Mouse (Mus musculus) gastrocnemius, adult 18-20 months (tissue): ENCODE measurements around the gene Dlx1. TPM values are rescaled to one million over a fixed set of nuclear protein-coding genes. Genes with fewer than 3 reads are reported as not detected.
A peak's percentile ranks its signal among the peaks of the same experiment; 100 is the strongest.

Source experiments
- DNase-seq: peaks from one replicate; pipeline ENCODE4 v3.0.0; 2021; ENCODE audit warnings: low spot score
- long read RNA-seq, 2 experiments: library from polyadenylated mRNA; stranded (forward); transcript quantifications; one replicate each; pipeline ENCODE4 v2.0.0; 2021
- total RNA-seq, 2 experiments: library from RNA; stranded (reverse); gene quantifications; 2 replicates each; pipeline ENCODE4 v1.2.3; 2021

The Dlx1 gene
- not detected for total RNA-seq
- long read RNA-seq, experiment 1: 0 reads
- long read RNA-seq, experiment 2: 0 reads

DNA sequence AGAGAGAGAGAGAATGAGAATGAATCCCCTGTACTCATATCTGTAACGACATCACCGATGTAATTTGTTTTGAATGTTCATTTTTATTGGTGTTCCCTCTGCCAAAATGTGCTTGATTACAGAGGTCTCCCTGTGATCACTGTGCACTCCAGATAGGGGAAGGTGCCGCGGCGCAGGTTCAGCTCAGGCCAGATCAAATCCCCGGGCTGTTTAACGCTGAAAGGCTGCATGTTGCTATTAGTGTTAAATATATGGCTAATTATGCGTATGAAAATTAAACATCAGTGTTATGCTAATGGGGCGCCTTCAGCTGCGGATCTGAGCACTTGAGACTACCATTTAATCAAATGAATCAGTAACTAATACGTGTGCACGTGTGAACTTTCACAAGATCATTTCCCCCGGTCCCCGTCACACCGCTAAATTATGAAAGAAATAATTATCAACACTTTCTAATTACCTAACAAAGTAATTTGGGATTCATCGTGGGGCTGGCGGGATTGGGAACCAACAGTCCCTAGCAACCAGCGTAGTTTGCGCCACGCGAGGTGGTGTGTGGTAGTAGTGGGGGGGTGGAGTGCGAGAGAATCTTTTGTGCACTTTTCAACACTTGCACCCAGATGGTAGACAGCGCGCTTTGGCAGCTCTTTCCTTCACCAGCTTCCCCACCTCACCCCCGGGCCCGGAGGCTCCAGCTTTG lies at the start of gene Dlx1:
Gene Dlx1 (plus strand): TSS at position 100 of the 700 bp plus-strand sequence.
- DNase-seq: no peak

DNA sequence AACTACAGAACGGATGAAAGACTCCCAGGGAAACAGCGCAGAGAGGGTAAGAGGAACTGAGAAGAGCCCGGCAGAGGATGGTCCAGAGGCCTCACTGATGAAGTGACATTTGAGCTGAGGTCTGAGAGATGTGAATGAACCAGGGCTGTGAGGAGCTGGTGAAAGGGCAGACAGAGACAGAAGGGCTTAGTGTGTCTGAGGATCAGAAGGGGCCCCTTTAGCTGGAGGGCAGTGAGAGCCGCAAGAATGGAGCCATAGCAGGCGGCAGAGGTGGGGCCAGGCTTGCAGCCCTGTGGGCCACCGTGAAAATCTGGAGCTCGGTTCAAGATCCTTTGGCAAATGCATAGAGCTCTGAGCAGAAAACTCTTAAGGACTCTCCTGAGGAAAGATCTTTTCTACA lies 48.0 kb upstream of the Dlx1 start:
- no peak for DNase-seq

DNA sequence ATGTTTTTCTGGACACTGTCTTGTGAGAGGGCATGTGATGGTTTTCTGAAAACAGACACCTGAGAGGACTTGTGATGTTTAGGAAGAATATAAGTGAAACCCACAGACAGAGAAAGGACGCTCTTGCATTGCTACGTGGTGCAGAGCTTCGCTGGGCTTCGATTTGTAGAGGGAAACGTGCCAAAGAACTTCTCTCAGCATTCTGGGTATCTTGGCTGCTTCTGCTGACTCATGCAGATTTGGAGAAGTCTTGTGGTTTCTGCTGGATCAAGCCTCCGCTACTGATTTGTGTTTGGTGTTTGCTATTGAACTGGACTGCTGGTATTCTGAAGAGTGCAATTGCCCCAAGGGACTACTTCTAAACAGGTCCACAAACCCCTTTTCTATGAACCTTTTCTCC lies 46.1 kb upstream of the Dlx1 start:
- no peak for DNase-seq

DNA sequence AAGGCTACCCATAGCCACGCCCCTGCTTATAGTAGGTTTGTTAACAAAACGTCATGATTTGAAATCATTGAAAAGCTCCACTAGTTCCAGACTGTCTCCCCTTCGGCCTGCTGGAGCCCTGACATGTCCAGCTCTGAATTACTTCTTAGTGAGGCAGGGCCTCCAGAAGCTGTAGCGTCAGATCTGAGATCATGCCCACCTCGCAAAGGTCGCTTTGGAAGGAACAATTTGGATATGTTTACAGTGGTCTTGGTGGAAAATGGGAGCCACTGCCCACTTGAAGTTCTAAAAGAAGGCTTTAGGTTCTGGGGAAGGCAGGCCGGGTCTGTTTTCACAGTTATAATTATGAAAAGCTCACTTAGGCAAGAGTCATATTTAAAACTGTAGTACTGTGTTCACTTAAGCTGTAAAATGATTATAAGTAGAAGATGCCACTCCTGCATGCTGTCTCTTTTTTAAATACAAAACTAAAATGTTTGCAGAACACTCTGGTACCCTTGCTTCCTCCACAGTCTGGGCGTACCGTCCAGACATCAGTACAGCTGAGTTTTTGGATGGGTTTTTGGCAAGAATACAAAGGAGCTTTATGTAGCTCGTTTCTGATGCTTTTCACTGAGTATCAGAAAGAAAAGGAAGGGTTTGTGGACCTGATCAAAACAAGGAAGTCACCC lies 44.7 kb upstream of the Dlx1 start:
- no peak for DNase-seq

DNA sequence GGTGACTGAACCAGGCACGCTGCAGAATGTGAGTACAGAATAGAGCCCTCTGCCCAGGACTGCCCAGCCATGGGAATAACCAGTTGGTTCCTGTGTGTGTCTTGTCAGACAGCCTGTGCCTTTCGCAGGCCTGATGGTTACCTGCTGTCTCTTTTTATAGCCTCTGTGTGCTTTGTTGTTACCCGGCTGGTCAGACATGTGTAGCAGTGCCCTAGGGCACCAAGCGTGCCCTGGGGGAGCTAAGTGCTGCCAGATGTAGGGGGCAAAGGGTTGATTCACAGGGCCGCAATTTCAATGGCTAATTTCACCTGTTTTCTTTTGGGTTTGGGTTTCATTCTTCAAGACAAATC lies 44.2 kb upstream of the Dlx1 start:
- DNase-seq: no peak

DNA sequence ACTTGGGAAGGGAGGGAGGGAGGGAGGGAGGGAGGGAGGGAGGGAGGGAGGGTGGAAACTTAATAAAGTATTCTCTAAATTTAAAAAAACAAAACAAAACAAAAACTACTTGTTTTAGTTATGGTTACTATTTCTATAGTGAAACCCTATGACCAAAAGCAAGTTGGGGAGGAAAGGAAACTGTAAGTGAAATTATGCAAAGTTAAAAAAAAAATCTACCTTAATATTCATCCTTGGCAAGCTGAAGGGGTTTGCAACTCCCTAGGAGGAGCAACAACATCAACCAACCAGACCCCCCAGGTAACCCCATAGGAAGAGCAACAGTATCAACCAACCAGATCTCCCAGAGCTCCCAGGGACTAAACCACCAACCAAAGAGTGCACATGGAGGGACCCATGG lies 36.6 kb upstream of the Dlx1 start:
- no peak for DNase-seq

DNA sequence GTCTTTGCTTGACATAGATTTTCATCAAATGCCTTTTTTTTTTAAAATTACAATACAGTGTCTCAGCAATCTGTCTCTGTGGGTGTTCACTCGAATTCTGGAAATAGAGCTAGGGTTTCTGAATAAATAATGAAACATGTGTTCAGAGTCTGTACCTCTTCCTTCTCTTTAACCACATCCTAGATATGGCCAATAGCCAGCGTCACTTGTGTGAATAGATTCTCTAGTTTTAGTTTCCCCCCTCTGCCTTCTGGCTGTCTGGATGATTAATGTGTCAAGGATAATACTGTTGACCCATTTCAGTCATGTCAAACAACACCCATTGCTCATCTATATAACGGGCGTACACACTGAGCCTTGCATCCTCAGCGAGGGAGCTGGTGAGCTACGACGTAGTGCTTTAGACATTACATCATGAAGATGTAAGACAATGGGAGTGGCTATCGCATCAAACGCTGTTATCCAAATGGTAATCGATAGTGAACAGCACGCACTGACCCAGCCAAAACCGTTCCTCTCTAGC lies 34.7 kb upstream of the Dlx1 start:
- DNase-seq: no peak

DNA sequence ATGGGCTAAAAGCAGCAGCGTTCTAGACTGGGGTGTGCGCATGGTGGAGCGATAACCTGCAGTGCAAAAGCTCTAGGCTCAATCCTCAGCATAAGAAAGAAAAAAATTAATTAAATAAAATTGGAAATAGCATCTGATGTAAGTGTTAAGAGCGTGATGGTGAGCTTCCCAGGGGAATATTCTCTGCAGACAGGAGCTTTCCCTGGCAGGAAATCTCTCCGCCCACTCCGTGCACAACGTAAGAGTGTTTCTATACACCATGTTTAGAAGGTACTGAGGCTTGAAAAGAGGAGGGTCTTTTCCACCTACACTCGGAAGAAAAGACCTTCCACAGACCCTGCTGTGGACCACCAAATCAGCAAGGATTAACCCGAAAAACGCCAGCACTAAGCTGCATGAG lies 33.4 kb upstream of the Dlx1 start:
- DNase-seq: no peak

DNA sequence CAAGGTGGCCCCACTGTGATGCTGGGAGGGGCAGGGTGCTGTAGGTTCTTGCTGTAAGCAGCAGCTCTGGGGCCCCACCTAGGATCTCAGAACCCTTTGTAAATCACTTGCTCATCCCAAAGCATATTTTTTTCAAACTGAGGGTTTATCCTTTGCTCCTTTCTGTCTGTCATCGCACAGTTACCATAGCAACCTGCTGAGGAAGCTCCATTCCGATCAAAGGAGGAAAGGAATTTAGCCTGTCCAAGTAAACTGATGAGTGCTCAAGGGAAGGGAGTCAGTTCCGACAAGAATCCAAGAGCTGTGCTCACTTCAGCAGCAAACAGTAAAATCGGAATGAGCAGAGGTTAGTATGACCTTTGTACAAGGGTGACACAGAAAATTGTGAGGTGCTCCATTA lies 32.9 kb upstream of the Dlx1 start:
- DNase-seq: no peak

DNA sequence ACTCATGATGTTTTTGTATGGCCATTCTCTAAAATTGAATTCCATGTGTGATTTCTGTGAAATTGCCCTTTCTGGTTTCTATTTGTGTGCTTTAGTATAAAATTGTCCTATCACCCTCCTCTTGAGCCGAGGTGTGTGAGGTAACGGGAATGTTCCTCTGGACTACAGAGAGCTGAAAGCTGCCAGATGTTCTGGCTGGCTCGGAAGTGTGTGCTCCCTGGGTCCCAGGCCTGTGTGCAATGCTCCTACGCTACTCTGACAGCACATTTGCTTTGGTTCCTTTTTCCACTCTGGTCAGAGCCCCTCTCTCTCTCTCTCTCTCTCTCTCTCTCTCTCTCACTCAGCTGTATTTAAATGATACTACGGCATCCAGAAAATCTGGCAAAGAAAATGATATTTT lies 30.7 kb upstream of the Dlx1 start:
- DNase-seq: no peak

DNA sequence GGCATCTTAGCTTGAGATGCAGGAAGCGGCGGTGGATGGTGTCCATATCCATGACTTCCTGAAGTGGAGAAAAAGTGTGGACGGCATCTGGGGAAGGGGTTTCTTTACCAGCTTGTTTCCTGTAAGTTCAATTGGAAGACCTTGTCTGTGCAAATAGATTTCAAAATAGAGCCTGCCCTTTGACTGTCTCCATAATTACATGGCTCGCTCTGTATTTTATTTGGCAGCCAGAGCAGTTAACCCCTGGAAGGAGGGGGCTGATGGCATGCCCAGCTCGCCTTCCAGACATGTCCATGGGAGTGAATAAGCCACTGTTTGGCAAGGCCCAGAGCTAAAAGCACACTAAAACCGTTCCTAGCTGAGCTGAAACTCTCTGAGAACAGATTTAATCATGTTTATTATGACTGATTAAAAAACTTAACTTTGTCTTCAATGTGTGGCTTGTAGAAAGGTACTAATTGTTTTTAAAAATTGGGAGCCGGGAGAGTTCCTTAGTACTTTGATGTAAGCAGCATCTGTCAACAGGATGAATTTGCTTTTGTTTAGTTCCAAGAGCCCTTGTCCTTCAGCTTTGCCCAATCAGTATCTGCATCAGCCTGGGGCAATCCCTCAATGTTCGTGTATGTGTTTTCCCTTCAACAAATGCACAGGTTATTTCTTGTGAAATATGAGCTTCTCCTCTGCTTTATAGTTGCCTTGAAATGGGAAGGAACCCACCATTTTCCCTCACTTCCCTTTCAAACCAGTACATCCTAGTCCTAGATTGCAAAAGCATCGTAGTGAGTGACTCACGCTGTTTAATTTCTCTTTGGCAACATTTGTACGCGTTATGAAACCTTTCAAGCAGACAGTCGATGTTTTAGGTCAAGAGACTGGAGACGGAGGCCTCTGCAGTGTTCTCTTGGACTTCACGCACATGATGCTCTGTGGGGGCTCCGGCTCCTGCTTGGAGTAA lies 28.4 kb upstream of the Dlx1 start:
- DNase-seq: peak; percentile 10

DNA sequence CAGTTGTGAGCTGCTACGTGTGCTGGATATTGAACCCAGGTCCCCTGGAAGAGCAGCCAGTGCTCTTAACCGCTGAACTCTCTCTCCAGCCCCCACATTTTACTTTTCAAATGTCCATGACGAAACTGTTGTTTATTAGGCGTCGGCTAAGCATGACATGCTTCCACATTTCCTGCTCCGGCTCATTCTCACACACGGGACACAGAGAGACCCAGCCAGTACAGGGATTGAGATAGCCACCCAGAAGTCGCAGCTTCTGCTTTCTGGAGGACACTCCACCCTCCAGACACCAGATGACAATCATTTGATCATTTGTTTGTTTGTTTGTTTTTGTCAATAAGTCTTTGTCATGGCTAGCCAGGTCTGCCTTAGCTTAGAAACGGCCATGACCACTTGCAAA lies 23.1 kb upstream of the Dlx1 start:
- no peak for DNase-seq

DNA sequence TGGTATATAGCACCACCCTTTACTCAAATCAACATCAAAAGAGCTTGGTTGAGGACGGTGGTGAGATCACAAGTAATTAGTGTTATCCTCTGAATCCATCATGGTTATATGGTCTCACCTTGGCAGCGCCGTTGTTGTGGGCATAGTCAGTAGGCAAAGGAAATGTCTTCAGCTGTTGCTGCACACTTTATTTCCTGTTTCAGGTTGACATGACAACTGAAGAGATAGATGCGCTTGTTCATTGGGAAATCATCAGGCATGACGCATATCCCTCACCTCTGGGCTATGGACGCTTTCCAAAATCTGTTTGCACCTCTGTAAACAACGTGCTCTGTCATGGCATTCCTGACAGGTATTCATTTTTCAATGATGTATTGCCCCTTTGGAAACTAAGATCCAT lies 16.7 kb upstream of the Dlx1 start:
- DNase-seq: no peak

DNA sequence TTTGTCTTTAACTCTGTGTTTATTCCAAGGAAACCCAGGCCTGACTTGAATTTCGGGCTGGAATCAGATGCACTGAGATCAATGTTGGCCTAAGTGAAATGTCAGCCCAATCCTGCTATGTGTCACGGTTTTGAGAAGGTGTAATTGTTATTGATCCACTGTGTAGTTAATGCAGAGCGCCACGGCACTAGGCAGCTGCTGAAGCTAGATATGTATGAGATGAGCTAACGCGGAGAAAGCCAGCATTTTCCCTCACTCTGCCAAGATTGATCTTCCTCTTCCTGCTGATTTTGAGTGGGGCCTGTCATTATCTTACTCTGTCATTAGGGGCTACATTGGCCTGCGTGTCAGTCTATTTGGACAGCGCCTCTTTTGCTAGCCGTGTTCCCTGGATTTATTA lies 15.6 kb upstream of the Dlx1 start:
- DNase-seq: no peak

DNA sequence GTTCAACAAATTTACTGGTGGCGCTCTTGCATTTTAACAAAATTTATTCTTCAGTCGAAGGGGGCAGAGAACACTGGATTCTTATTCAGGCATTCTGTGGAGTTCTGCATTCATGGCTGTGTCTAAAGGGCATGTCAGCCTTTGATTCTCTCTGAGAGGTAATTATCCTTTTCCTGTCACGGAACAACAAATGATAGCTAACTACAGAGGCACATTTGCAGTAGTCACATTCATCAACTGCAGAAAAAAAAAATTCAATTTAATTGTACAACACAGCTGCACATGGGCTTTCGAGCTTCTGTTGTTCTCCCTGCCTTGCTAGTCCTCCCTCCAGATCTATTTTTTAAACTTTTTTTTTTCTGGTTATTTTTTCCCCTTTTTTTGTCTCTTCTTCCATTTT lies 10.9 kb upstream of the Dlx1 start:
- no peak for DNase-seq

DNA sequence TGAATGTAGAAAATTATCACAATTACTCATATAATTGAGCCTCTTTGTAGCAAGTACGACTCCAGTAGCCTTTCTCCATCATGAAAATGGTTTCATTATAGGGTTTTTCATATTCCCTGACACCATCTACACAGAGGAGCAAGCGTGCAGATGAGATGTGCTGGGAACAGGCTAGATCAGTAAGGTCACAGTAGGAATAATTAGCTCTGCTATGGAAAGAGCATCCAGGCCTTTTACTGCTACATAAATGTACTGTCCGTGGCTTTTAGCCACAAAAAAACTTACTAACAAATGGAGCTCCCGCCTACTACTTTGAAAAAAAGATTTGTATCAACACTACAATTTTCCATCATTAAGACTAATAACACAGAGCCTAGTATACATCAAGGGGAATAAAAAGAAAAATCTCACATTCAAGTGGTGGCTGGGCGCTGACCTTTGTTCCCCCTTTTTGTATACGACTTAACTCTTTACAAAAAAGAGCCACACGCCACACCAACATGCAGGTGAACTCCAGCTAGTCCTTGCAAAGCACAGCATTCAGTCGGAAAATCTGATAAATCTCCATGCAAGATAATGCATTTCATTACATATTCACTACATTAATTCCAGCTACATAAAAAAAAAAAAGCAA lies 10.3 kb upstream of the Dlx1 start:
- DNase-seq: no peak

DNA sequence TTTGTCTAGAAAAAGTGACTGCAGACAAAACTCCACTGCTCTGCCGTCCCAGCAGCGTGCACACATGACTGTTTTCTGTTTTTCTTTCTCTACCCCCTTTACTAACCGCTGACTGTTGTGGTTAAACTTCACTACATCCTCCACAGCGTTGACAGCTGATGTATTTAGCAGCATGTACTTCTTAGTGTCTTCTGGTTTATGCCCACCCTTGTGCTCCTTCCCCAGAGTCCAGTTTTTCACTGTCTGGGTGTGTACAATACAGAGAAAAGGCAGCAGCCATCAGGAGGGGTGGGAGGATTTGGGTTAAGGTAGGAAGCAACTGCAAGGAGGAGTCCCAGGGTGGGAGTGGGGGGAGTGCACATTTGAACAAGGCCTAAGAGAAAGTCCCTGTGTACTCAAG lies 5.0 kb upstream of the Dlx1 start:
- DNase-seq: no peak

DNA sequence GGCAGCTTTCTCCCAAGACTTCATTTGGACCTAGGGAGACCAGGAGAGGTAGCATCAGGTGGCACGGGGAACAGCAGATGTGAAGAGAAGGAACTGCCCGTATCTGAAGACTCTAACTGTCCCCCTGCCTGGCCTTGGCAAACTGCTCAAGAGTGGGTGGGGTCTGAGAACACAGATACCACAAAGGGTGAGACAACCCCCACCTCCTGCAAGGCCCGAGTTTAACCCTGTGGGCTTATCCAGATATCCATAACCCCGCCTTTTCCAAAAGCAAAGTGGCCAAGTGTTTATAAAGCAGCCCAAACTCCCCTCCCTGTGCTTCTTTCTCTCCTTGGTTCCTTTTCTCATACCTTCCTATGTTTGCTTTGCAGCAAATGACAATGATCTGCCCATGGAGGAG lies 4.5 kb upstream of the Dlx1 start:
- DNase-seq: no peak

DNA sequence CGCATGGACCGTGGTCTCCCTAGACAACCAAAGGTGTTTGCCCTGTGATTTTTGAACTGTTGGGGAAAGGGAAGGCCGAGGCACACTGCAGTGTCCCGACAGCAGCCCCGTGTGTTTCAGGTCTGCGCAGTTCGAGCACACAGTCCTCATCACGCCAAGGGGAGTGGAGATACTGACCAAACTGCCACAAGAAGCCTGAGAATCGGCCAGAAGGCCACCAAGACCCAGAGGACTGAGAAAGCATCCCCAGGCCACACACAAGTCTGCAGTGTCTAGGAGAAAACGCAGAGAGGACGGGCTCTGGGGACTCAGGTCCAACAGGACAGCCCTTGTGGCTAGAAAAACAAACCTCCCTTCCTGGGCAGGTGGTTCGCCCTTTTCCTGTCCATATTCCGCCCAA lies 3.1 kb upstream of the Dlx1 start:
- no peak for DNase-seq

DNA sequence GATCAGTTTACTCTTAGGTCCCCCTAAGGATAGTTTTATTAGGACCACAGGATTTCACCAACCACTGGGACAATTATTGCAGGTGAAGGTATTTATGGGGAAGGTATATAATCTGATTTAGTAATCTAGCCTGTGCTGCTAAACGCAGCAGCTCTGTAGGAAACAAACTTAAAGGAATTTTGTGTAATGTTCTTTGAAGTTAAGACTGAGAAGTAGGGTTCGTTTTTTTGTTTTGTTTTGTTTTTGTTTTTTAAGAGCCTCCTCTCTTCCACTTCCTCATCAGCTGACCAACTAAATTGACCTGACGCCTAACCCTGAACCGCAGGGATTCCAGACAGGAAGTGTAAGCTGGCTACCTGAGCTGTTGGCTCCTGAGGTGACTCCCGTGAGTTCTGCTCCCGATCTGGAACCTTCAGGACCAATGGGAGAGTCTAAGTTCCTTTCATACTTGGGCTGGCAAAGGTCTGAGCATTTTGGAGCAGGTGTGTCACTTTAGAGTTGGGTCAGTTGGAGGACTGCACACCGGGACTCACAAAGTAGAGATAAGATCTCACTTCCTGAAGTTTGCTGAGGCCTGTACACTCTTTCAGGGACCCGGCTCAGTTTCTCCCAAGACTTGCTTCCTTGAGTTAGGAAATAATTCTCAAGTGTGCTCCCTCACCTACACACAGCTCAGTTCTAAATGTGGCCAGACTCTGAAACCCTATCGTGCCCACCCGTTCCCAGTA lies 1.2 kb upstream of the Dlx1 start:
- DNase-seq: no peak
